Mouse (Mus musculus) c-Kit-positive CD71-negative TER-119-negative erythroid progenitor cells, embryonic 14.5 days (primary cell): ENCODE data around the gene A930004D18Rik.

Experiments used
- DNase-seq: peaks from one replicate; pipeline ENCODE4 v3.0.0-alpha.2; 2013; ENCODE audit warnings: low read depth

The A930004D18Rik gene

DNA sequence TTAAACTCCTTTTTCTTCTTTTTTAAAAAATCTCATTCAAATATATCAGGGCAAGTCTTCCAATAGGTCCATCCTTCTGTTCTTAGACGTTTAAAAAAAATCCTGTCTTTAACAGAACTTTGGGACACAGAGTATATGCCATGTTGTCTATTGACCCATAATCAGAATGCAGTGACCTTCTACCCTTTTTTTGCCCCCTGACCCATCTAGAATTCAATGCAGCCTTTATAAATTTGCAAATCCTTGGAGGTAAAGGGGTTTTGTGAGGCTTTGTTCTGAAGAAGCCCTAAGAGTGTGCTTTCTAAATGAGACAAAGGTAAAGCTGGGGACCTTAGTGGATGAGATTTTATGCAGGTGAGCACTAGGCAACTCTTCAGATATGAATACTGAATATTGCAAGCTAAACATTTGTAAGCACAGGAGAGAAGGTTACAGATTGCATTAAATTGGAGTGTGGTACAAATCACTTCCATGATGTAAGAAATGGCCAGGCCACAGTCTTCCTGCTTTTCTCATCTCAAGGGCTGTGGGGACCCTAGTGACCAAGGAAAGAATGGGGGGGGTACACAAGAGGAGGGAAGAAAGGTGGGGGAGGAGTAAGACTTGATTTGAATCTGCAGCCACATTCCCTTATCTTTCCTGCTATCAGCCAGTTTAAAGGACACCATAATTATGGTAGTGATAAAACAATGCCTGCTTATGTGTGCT, 15.9 kb upstream of the A930004D18Rik start:
- DNase-seq = no peak

DNA sequence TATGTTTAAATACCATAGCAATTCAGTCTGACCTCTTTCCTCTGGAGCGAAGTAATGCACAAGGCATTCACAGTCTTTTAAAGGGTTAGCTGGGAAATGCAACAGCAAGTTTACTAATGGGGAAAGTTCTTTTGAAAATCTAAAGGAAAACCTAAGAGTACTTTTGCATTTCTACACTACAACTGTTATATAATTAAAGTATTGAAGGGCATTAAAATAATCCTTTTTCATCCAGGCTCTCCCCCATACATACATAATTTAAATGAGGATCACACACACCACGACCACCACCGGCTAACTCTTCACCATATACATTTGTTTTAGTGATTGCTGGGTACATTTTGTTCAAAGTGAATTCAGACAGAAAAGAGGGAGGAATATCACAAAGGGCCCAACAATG, 15.0 kb upstream of the A930004D18Rik start:
- no peak for DNase-seq

DNA sequence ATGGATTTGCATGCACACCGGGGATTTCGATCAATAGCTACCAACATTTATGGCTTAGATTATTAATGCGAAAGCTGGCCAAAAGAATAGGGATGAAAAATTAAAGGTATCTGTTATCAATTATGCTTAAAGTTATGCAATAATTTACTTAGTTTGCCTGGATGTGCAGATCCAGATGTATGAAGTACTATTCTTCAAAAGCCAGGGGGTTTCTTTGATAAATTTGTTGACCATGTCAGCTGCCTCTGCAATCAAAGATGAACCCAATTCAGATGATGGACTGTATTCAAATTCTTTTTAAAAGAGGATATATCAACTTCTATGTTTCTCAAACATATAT, 14.3 kb upstream of the A930004D18Rik start:
- no peak for DNase-seq

DNA sequence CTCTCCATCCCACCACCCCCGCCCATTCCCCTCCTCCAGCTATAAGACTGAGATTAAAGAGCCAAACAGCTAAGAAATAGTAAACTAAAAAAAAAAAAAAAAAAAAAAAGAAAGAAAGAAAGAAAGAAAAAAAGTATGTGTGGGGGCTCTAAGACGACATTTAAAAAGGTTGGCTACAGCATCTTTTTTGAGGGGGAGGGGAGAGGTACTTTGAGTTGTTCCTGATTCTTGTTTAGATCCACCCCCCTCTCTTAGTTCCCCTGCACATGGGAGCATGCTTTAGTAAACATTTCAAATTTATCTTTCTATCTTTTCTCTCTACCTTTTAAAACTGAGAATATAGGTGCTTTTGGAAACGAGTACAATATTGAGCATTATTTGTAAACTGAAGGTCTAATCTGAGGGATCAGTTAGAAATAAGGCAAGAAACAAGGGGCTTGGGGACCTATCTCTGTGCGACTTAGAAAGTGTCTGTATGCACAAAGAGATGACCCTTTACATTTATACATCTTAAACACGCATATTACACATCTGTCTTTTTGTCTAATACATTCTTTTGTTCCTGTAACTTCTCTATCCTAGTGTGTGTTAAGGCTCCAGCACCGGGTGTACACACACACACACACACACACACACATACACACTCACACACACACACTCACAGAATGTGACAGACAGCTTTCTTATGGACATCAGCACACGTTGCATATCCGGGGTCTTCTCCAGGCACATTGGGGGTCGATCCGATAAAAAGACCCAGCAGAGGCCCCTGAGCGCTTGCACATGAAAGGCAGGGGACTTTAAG, 13.7 kb upstream of the A930004D18Rik start:
- no peak for DNase-seq

DNA sequence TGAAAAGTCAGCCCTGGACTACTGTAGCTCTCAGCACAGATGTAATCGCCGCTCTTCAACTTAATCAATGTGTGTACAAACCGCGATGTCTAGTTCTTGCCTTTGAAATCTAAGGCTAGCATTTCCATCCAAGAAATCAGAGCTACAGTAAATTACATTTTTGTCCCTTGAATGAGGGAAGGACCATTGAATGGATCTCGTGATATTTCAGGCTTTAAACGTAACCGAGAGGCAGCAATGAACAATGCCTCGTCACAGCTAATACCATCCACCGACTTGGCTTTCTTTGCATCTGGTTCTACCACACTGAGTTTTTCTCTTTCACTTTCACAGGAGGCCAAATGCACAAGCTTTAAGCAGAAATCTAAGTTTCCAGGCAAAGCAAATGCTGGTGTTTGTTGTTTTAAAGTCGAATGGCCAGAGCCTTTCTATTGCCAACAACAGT, 13.0 kb upstream of the A930004D18Rik start:
- no peak for DNase-seq

DNA sequence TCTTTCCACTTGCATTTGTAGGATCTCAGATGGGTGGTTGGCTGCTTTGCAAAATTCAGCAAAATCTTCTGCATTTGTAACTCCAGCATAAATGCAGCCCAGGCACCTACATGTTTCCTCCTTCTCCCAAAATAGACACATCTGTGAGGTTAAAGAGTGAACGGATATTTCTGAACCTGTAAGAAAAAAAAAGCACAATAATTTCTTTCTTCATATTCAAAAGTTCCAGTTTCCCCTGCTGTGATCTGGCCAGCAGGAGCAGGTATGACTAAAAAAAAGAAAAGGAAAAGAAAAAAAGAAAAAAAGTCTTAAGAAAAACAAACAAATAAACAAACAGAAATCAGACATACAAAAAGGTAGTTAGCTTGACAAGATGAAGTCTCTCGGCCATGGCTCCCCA, 12.5 kb upstream of the A930004D18Rik start:
- DNase-seq = no peak

DNA sequence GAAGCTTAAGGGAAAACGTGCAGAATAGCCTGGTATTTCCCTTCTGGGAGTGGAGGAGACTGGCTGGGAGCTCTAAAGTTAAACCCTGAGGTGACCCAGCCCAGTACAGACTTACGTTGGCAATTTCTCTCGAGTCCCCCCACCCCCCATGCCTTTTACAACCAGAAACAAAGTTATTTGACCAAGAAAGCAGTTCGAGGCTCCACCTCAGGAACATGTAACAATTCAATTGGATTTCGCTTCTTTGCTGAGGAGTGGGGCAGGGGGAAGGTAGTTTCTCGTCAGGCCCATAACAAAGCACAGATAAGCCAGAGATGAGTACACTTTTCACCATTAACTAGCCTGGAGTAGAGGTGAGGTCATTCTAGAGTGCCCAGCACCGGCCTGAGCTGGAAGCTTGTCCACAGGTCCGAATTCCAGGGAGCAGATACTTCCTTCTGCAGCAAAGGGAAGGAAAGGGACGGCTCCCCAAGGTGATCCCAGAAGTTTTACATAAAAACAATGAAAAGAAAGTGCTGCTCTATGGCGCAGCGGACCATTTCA, 11.8 kb upstream of the A930004D18Rik start:
- no peak for DNase-seq

DNA sequence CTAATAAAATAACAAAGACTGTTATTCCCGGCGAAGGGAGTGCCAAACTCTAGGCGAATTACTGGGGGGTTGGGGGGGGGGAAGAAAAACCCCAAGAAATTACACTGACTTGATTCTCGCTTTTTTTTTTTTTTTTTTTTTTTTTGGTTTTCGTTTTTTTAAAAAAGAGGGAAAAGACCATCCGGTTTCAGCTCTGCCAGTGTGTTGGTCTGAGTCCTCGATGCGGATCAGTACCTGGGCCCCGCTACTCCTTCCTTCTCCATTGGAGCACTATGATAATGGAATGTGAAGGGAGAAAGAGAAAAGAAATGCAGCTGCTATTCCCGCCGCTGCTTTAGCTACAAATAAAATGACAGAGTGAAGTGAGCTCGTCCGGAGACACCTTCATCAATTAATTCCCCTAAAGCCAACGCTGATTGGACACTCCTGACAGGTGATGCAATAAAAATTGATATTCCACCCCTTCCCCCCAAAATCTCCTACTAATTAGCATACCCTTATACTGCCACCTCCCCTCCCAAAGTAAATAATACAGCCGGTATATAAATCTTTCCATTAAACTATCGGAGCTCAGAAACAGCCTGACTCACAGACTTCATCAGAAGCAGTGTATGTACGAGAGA, 11.0 kb upstream of the A930004D18Rik start, which contains the start of gene Skida1:
Gene Skida1, minus strand, starts transcription at position 599 of the 623 bp plus-strand sequence.
- DNase-seq = no peak

DNA sequence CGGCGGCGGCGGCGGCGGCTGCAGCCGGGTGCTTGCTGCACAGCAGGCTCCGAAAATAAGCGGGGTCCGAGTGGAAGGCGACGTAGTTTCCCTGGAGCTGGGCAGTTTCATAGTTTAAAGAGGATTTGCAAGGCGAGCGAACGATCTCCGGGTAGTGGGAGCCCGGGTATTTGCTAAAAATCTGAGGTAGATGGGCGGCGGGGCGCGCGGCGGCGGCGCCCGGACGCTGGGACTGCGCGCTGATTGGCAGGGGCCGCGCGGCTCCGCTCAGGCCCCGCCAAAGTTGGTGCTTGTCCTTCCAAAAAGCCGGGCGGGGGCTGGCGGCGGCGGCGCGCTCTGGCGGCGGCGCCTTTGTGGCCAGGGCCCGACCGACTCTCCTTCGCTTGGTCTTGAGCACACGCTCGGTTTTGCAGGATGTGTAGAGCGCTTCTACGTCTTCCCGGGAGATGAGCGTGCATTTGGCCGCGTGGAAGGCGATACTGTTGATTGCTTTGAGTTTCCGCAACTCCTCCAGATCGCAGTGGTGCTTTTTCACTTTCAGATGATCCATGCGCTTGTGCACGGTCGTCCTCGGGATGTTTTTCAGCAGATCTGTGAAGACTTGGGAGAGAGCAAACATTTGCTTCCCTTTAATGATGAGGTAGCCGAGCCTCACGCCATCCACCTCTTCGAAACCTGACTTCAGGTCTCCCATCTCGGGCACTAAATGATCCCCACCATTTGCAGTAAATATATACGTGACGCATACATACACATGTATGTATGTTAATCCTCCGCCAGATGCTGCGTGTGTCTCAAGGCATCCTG, 10.3 kb upstream of the A930004D18Rik start:
- DNase-seq = no peak

DNA sequence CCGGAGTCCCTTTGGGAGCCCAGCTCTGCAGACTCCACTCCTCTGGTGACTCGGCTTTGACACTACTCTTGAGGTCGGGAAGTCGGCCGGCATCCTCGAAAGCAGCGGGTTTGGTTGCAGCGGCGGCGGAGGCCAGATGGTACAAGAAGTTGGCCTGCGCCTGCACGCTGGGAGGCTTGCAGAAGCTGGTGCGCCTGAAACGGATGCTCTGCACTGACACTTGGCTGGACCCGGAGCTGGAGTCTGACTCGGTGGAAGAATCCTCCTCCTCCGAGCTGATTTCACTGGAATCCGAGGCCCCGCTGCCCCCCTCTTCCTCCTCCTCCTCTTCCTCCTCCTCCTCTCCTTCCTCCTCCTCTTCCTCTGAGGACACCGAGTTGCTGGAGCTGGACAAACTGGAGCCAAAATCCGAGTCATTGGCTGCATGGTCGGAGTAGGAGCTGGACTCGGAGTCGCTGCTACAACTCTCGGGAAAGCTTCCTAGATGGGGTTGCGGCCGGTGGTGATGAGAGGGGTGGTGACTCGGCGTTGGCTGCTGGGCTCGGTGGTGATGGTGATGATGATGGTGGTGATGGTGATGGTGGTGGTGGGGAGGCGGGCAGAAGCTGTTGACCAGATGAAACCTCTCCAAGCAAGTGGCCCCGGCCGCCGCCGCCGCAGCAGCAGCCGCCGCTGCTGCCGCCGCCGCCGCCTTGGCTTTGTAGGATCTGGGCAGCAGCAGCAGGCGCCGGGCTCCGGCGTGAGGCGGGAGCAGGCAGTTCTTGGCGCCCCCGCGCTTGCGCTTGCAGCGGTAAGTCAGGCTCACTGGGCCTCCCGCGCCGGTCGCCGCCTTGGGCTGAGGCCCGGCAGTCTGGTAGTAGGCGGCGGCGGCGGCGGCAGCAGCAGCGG, 9.5 kb upstream of the A930004D18Rik start:
- DNase-seq = no peak

DNA sequence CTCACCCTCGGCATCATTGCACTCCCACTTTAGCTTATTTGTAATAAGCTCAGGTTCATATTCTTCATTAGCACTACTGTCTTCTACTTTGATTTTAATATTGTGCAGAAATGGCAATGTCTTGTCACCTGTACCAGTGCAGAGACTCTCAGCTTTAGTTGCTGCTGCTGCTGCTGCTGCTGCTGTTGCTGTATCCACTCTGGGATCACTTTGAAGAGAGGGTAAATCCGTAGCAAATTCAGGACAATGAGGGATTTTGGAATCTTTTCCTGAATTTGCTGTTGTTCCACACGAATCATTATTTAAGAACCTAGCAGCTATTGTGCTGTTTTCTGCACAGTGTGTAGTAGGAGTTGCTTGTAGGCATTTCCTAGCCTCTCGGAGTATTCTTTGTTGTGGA, 8.6 kb upstream of the A930004D18Rik start:
- no peak for DNase-seq

DNA sequence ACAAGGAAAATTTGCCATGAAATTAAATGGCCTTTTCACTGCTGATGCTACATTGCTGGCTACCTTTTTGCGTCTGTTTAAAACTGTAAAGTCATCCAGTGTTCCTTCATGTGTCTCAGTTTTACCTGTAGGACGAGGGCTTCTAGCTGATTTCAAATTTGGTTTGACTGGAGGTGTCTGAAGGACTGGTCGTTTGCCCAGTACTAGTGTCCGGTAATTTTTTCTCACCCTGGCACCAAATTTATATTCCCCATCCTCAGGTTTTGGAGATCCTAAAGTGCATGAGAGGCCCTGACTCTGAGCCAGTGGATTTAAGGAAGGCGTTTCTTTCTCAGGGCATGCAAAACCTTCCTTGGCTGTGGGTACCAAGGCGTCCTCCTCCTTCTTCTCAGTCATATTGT, 8.2 kb upstream of the A930004D18Rik start:
- DNase-seq = no peak

DNA sequence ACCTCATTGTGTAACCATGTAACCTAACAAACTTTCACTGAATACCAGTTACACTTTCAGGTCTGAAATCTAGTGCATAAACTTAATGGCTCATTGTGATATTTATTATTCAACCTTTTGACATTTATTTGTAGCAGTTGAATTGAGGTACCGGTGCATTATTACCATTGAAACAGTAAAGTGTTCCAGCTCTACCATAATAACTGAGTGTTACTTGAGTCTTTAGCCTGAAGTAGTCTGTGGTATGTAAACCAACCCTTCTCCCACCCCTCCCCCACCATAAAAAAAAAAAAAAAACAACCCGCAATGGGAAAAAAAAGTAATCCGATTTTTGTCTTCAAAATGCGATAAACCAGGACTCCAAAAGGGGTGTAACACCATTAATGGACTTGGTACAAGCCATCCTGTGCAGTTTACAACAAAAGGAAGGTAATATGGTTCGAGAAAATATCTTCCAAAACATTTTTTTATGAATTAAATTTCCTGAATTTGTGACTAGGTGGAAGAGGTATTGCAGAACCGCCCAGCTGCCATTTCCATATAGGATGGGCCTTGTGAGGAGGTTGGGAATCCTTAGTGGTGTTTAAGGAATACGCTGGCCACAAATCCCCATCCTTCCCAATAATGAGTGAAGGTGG, 7.7 kb upstream of the A930004D18Rik start:
- no peak for DNase-seq

DNA sequence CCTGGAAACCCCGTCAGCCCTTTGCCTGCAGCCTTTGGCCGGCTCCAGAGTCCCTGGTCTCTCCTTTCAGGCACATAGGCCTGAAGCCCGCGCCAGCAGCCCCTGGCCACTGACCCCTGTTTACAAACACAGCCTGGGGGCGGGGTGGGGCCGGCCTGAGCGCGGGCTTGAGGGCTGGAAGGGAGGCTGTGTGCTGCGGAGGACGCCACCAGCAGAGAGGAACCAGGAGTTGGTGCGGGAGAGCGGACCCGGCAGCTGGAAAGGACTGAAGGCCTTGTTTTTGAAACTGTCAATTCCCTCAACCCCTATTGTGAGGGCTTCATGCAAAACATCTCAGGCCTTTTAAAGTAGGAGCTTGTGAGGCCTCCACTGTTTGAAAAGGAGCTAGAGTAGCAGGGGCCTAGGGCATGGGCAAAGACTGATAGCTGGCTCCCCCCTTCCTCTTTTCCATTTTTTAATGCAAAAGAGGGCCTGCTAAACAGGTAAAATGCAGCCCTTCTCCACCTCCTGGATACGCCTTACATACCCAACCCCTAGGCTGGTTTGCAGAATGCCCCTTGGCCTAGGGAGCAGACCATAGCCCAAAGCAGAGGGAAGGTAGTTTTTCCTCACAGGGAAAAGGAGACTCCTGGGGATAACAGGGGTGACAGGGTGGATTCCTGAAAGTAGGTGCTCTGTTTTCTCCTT, 3.8 kb upstream of the A930004D18Rik start:
- no peak for DNase-seq

DNA sequence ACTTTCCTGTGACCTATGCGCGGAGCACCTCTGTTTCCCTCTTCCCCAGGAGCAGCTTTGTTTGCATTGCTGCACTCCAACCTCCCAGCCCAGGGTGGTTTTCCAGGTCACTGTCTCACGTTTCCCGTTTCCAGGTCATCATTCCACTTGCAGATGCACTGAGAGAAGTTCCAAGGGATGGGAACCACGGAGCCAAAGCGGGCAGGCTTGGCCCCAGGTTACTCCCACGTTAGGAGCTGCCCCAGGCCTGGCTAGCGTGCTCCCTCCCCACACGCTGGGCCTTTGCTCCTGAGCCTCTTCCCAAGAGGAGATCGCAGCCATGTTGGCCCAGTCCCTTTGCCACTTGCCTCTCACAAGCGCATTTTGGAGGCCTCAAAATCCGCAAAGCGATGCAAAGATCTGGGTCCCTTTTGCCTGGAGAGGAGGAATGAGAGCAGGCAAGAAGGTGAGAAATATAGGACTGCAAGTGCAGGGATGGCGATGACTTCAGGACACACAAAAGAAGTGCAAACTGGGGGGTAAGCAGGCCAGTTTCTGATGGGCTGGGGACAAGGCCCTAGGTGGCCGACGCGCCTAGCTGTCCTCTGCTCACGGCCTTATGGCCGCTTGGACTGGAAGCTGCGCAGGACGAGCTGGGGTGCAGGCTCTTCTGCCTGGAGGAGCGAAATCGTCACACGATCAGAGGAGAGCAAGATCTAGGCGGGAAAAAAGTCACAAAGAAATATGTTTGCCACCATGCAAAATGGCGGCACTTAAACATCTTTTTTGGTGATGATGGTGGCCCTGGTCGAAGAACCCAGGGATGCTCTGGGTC, 3.0 kb upstream of the A930004D18Rik start:
- DNase-seq = no peak

DNA sequence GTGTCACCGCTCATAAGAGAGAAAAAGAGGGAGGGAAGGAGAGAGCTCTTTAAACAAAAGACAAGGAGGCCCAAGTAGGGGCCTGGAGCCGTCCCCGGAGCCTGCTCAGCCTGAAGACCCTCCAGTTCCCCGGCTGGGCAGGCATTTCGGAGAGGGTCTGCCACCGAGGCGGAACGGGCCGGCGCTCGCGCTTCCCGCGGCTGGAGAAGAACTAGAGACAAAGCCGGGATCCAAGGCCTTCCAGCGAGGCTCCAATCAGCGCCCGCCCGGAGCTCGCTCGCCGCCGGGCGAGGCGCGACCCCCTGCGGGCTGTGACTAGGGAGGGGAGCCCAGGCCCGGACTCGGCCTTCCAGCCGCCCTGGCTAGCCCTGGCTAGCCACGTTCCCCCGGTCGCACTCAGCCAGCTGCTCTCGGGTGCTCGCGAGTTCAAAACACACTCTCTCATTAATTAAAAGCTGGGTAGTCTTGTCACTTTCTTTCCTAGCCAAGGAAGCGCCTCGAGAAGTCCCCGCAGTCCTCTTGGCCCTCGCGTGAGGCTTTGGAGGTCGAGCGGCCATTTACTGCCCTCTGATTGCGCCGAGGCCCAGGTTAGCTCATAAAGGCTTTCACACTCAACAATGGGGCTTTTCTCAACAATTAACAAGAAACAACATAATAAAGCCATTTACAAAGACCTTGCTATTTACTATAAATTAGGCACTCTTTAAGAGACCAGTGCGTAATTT, 2.2 kb upstream of the A930004D18Rik start:
- no peak for DNase-seq

DNA sequence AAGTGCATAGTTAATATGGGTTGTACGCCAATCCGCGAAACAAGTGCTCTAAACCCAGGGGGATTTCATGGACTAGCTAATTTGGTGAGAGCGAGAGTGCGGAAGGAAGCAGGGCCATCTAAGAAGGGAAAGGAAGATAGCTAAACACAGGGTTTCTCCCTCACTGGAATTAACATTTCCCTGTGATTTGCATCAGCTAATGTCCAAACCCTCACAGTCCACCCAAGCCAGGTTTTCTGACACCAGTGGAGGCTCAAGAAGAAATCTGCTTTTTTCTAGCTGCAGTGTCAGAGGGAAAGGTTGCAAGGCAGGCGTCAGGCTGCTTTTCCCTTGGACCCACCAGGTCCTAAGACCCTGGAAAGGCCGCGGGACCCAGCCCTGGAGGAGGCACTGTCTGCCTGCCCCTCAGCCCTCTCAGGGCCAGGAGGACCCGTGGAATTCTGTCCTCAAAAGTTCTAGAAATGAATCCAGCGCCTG, 1.4 kb upstream of the A930004D18Rik start:
- no peak for DNase-seq

DNA sequence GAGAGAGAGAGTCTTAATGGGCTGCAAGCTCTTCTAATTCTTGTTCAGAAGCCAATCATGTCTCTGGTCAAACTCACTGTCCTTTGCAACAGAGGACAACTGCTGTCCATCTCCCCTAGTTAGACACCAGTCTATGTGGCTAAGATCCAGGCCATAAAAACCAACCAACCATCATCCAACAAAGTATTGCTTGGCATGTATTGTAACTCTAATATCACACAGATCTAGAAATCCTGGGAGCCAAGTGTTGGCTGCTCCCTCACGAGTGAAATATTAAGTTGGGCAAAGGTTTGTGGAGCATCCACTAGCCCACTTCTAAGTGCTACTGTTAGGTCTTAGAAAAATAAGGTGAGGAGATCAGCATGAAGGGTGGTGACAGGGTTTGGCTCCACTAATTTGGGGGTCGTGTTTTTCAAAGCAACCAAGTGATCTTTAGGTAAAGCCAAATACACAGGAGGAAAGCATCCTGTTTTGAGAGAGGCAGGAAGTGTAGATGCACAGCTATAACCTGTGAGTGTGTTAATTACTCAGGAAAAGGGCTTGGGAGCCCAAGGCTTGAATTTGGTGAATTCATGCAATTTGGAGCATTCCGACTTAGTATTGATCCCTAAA, 710 bp upstream of the A930004D18Rik start:
- no peak for DNase-seq
